Mouse (Mus musculus) kidney, adult 18-20 months (tissue): ENCODE results near the gene Wdr54.
A peak's percentile ranks its signal among the peaks of the same experiment; 100 is the strongest.

Source experiments
- DNase-seq: peaks from one replicate; pipeline ENCODE4 v3.0.0; 2021

Gene Wdr54

DNA sequence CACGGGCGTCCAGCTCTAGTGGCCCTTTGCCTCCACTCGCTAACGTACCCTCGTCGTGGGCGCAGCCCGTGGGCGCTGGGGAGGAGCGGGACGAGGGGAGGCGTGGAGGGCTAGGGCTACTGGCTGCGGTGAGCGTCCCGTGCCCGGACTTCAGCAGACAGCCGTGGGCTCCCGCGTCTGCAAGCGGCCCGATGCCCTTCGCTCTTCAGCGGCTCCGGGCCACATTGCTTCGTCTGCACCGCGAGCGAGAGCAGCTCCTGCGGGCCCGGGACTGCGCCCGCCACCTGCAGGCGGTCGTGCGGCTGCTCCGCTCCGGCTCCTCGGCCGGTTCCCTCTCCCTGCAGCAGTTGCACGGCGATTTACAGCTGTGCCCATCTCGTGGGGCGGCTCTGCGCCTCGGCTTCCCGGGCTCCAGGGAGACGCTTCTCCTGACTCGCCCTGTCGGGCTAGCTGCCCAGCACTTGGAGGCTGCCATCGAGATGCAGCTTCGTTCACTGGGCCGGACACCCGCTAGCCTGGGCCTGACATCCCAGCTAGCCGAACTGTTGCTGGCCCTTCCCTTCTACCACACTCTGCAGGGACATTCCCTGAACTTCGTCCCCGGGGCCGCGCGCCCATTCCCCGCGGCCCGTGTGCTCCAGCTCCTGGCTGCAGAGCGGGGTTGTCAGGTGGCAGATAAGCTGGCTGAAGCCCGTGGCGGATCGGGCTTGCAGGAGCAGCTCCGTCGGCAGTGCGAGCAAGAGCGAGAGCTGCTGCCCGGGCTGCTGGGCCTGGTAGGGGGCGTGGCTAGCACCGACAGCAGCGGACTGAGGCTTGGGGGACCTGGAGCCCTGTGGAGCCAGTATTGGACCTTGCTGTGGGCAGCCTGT, 54.3 kb downstream of the Wdr54 start:
- DNase-seq: peak; percentile 77

DNA sequence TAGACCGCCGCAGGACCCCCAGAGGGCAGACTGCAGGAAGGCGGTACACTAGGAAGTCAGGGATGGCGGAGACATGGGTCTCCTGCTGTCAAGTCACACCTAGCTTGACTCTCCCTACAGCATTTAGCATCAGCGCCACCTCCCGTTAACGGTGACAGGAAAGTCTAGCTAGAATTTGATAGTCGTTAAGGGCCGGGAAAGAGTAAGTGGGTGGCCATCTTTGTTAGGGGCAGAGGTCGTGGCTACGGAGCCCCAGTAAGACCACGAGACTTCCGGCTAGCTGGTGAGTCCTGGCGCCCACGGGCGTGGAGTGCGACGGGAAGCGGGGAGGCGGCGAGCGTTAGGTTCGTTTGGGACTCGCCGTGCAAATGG, 54.9 kb downstream of the Wdr54 start, which contains the start of the genes Ccdc142 and Gm42688:
TSS of gene Ccdc142 (plus strand) at position 286 of the 372 bp plus-strand sequence.
TSS of gene Gm42688 (plus strand) at position 302 of the 372 bp plus-strand sequence.
- peak; percentile 93 for DNase-seq
